Mouse (Mus musculus): Measurements from ENCODE around the gene Mansc1.

Mansc1 gene

GRCm38 (mm10) chr6:134639210-134639609, 6.9 kb upstream of the Mansc1 start, which contains the start of gene Borcs5:
TSS of gene Borcs5 (plus strand) at chr6:134639510.
- no peak for DNase-seq (ENCODE audit: low spot score)

GRCm38 (mm10) chr6:134636476-134636875, 4.2 kb upstream of the Mansc1 start:
- DNase-seq (ENCODE audit: low spot score) = no peak

GRCm38 (mm10) chr6:134633553-134633952, 1.3 kb upstream of the Mansc1 start:
- no peak for DNase-seq (ENCODE audit: low spot score)

GRCm38 (mm10) chr6:134632756-134633155, 468 bp upstream of the Mansc1 start:
- DNase-seq (ENCODE audit: low spot score) = no peak

- no peak for DNase-seq (ENCODE audit: low spot score)
Measured at GRCm38 (mm10) chr6:134630447-134630846, 1.8 kb downstream of the Mansc1 start.

- DNase-seq (ENCODE audit: low spot score) = no peak
Measured at GRCm38 (mm10) chr6:134626564-134626963, 5.7 kb downstream of the Mansc1 start.

- DNase-seq (ENCODE audit: low spot score) = no peak
Measured at GRCm38 (mm10) chr6:134625431-134625830, 6.9 kb downstream of the Mansc1 start.

GRCm38 (mm10) chr6:134621552-134621949, 10.7 kb downstream of the Mansc1 start:
- DNase-seq (ENCODE audit: low spot score) = no peak

- peak; percentile 53 for DNase-seq (ENCODE audit: low spot score)
Measured at GRCm38 (mm10) chr6:134620846-134621551, 11.3 kb downstream of the Mansc1 start.

GRCm38 (mm10) chr6:134620129-134620528, 12.2 kb downstream of the Mansc1 start:
- no peak for DNase-seq (ENCODE audit: low spot score)

- DNase-seq (ENCODE audit: low spot score) = no peak
Measured at GRCm38 (mm10) chr6:134617589-134617988, 14.7 kb downstream of the Mansc1 start.

- peak; percentile 77 for DNase-seq (ENCODE audit: low spot score)
Measured at GRCm38 (mm10) chr6:134614723-134615648, 17.3 kb downstream of the Mansc1 start.

GRCm38 (mm10) chr6:134614322-134614721, 18.0 kb downstream of the Mansc1 start:
- DNase-seq (ENCODE audit: low spot score) = no peak

GRCm38 (mm10) chr6:134611896-134612295, 20.4 kb downstream of the Mansc1 start:
- DNase-seq (ENCODE audit: low spot score) = no peak

- no peak for DNase-seq (ENCODE audit: low spot score)
Measured at GRCm38 (mm10) chr6:134610380-134610779, 21.9 kb downstream of the Mansc1 start.

GRCm38 (mm10) chr6:134606949-134607746, 25.1 kb downstream of the Mansc1 start:
- DNase-seq (ENCODE audit: low spot score) = no peak

- no peak for DNase-seq (ENCODE audit: low spot score)
Measured at GRCm38 (mm10) chr6:134606540-134606939, 25.7 kb downstream of the Mansc1 start.

- DNase-seq (ENCODE audit: low spot score) = no peak
Measured at GRCm38 (mm10) chr6:134605196-134605595, 27.1 kb downstream of the Mansc1 start.

GRCm38 (mm10) chr6:134602371-134603003, 29.8 kb downstream of the Mansc1 start:
- DNase-seq (ENCODE audit: low spot score) = no peak

GRCm38 (mm10) chr6:134601766-134602165, 30.5 kb downstream of the Mansc1 start:
- DNase-seq (ENCODE audit: low spot score) = no peak

- DNase-seq (ENCODE audit: low spot score) = no peak
Measured at GRCm38 (mm10) chr6:134601130-134601529, 31.2 kb downstream of the Mansc1 start.

GRCm38 (mm10) chr6:134599239-134599638, 33.0 kb downstream of the Mansc1 start:
- no peak for DNase-seq (ENCODE audit: low spot score)
